Mouse (Mus musculus) ovary, postnatal 36 days (tissue): ENCODE data around the gene Pxylp1.

Experiments
- DNase-seq: peaks from one replicate; pipeline ENCODE4 v3.0.0; 2022; ENCODE audit warnings: low spot score, mixed read lengths

Gene Pxylp1

GRCm38 (mm10) chr9:96824026-96824425 is 68.4 kb downstream of the Pxylp1 start:
- no peak for DNase-seq

GRCm38 (mm10) chr9:96823541-96823940 is 68.9 kb downstream of the Pxylp1 start:
- no peak for DNase-seq

GRCm38 (mm10) chr9:96823005-96823404 is 69.5 kb downstream of the Pxylp1 start:
- DNase-seq, result no peak

DNA sequence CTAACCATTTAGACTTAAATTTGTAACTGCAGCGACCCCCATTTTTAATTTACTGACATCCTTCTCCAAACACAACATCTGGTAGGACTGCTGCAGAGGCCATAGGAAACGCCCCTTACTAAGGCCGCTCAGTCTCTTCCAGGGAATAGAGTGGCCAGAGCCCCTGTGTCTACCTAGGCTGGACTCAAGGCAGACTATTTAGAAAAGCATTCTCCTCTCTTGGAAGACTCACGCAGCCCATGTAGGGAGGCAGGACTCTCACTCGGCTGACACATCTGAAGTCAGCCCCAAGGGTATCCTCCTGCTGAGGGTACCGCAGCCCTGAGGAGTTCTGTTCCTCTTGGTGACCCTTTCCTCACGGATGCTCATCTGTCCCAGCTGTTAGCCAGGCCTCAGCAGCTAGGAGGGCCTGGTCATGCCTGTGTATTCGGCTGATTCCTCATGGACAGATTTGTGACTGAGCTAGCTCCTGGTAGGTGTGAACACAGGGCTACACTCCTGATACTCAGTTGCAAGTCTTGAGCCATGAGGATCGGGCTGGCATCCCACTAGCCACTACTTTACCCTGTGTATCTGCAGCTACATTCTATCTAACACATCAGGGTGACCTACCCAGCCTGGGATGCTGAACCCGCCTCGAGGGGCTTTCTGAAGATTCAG is 73.5 kb downstream of the Pxylp1 start:
- no peak for DNase-seq

DNA sequence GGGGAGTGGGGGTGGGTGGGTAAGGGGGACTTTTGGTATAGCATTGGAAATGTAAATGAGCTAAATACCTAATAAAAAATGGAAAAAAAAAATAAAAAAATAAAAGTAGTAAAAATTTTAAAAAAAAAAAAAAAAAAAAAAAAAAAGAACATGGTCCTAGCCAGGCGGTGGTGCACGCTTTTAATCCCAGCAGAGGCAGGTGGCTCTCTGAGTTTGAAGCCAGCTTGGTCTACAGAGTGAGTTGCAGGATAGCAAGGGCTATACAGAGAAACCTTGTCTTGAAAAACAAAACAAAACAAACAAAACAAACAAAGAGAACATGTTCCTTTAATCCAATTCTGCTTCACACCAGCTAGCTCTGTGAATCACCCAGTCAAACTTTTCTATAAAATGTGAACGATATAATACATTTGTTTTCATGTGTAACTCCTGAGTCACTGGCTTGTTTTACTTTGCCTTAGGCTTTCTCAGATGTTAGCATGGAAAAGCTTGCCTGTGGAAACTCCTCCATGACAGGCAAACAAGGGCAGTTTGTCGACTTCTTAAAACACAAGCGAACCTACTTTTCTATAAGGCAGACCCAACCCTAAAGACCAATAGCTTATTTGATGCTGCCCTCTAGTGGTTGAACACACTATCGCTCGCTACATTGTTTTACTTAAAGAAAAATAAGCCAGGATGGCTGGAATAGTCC is 74.2 kb downstream of the Pxylp1 start:
- DNase-seq, result no peak

GRCm38 (mm10) chr9:96811996-96812395 is 80.5 kb downstream of the Pxylp1 start:
- no peak for DNase-seq

DNA sequence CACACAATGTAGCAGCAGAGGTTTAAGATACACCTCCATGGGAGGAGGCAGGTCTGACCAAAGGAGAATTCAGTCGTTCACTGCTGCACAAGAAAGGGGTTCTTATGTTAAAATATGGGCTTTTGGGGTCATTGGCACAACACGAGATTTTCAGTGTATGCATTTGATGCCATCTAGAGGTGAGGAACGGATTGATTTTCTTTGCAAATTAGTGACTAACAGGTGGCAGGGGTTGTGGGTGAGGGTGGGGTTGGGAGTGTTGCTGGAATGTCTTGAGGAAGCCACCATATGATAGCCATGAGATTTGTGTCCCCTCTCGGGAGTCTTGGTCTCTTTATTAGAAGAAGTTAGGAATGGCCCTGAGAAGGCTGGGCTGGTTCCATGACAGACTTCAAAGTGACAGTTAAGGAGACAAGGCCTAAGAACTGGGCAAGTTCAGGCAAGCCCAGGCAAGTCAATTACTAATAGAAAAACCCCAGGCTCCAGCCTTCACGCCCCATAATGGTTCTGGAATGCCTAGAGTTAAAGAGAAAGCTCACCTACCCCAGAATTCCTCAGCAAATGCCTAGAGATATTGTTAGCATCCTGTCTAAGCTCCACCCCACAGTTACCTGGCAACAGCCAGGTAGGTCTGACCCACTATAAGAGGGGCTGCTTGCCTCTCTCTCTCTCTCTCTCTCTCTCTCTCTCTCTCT is 92.2 kb downstream of the Pxylp1 start:
- no peak for DNase-seq

DNA sequence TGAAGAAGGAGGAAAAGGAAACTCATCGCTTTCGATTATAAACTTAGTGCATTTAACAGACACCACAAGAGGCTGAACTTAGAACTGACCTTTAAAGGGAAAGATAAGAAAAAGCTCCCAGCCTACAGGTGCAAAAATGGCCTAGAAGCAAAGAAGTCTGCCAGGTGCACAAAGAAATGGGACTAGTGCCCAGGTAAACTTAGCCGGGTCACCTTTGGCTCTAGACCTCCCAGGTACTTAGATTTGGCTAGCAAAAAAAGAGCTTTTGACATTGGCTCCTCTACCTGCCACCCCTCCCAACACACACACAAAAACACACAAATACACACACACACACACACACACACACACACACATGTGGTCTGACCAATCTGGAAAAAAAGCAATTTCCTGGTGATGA is 95.2 kb downstream of the Pxylp1 start:
- DNase-seq, result no peak

- DNase-seq, result peak; percentile 18
Measured at GRCm38 (mm10) chr9:96795399-96795928, 97.0 kb downstream of the Pxylp1 start.

GRCm38 (mm10) chr9:96794601-96795000 is 97.9 kb downstream of the Pxylp1 start:
- no peak for DNase-seq

DNA sequence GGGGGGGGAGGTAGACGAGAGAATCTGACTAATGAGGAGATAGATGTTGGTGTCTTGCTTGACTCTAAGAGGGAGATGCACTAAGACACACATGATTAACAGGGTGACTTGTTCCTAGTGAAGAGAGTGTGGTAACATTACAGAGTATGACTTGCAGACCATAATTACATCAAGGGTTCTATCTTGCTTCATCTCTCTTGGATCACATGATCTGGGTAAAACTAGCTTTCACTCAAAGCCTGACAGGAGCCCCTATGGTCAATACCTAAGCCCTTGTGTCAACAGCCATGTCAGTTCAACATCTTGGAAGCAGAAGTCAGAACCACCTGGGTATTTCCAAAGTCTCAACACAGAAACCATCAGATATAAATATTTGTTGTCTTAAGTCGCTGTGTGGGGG is 99.9 kb downstream of the Pxylp1 start:
- DNase-seq, result no peak

DNA sequence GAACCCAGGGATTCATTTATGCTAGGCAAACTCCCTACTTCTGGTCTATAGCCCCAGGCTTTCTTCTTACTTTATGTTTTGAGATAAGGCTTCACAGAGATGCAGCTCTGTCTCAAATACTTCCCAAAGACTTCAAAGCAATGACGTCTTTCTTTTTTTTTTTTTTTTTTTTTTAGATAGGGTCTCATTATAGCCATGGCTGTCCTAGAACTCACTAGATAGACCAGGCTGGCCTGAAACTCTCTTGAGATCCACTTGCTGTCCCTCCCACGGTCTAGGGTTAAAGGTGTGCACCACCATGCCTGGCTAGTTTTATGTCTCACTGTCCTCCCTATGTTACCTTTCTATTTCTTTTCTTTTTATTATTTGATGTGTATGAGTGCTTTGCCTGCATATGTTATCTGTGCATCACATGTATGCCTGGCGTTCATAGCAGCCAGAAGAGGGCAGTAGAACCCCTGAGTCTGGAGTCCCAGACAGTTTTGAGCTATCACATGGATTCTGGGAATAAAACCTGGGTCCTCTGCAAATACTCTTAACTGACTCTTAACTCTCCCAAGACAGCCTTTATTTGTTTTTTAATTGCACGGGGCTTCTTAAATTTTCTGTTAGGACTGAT is 102.0 kb downstream of the Pxylp1 start:
- DNase-seq, result no peak

DNA sequence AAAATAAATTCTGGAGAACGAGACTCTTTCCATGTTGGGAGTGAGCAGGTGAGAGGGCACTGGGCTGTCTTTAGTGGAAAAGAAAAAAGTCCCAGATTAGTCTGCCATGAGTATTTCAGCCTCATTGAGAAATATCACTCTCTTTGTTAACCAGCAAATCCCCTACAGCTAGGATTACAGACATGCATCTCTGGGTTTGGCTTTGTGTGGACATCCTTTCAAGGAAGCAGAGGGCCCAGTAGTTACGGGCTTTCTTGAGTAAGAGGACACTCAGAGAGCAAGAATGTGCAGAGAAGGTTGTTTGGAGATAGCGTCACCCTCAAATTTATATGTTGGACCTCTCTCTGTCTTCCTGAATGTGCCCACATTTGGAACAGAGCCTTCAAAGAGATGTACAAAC is 102.6 kb downstream of the Pxylp1 start:
- DNase-seq, result no peak

DNA sequence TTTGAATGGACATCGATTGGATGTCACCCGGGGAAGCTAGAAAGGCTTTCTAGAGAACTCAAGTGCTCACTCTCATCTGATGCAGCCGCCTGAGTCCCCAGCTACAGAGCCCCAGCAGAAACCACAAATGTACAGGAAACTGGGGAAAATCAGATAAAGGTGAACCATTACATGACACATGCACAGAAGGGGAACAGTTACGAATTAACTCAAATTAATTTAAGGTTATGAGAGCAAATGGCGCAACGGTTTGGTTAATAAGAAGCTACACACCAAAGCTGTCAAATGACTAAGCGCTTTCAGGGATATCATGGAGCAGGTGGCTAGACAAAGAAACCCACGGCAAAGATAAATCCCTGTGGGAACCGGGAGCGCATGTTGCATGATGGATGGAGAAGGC is 104.7 kb downstream of the Pxylp1 start:
- DNase-seq, result no peak

DNA sequence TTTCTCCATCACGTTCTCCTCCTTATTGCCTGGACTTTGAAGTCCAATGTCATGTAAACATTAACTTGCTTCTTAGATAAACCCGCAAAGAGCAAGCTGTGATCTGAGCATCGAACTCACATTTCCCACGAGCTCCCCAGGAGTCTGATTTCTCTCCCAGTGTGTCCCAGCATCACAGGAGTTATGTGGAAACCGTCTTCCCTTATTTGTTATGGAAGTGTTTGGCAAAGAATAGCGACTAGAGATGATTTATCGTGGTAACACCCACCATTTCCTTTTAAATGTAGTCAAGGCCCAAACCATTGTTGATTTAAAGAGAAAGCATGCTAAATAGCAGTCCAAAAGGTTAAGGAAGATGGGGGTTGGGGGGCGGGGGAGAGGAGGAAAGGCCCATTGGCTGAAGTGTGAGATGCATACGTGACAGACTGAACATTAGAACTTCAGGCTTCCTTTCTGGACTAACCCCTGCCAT is 106.6 kb downstream of the Pxylp1 start:
- DNase-seq, result no peak

DNA sequence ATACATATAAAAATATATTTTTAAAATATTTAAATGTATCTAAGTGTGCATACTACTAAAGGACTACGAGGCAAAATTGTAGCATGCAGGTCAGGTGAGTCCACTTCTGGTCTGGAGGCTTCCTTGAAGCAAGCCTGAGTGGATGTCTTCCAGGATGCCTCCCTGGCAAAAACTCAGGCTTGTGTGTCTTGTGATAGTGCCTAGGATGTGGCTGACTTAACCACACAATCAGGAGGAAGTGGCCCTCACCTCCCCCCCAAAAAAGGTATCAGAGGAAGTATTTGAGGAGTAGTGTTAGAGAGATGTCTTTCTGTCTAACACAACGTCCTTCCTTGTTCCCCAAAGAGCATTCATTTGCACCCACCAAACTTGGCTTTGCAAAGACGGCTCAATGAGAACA is 107.3 kb downstream of the Pxylp1 start:
- no peak for DNase-seq

DNA sequence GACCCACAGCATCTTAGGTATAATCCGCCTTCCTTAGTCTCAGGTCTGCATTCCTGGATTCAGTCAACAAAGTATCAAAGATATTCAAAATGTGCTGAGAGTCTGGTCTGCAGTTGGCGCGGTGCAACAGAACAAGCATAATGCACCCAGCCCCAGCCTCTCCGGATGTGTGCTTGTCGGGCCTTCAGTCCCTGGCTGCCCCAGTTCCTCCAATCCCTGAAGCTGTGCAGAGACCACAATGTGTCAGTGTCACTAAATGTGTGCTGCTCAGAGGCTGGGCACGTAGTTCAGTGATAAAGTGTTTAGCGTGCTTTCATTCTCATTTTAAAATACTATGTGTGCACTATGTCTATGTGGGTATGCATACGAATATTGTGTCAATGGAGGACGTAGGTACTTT is 108.8 kb downstream of the Pxylp1 start:
- peak; percentile 17 for DNase-seq

DNA sequence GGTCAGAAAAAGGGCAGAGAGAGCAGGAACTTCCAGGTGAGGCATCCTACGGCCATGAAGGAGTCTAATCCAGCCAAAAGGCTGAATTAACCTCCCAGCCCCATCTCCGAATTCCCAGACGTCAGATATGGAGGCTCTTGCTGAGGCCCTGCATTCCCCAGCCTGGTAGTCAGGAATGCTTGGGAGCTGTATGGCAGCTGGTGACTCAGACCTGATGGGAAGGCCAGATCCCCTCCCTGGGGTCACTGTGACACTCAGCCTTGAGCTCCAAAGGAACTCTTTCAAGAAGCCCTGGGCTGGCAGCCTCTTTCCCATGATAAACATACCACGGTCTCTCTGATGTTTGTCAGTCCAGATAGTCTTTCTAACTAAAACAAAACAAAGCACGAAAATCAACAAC is 109.2 kb downstream of the Pxylp1 start:
- peak; percentile 65 for DNase-seq

- DNase-seq, result no peak
Measured at GRCm38 (mm10) chr9:96782062-96782461, 110.4 kb downstream of the Pxylp1 start.
